Mouse (Mus musculus) liver, adult 2 months (tissue): ENCODE measurements at regions not wholly inside any gene's neighbourhood (a gene's known extent, or its start where the extent isn't known, plus 50 kb on each side); places are given as distances from the start of the nearest gene placed in this dataset.

Source experiments
- DNase-seq: peaks from one replicate; pipeline ENCODE4 v3.0.0-alpha.2; 2011; ENCODE audit warnings: low read depth, low spot score; ENCODE audit errors: extremely low read depth
- H3K27ac ChIP-seq: fragments of 200-500 bp; replicated peaks from 2 replicates; pipeline ENCODE4 v1.5.1; 2012; ENCODE audit warnings: low read depth, mild to moderate bottlenecking, control low read depth, inconsistent platforms, low read length; ENCODE audit not compliant: insufficient read depth
- H3K27me3 ChIP-seq: fragments of 200-500 bp; 2 replicates; pipeline ENCODE4 v1.6.1; 2012; ENCODE audit warnings: mild to moderate bottlenecking, moderate library complexity, low read length, inconsistent platforms; ENCODE audit not compliant: control insufficient read depth, insufficient read depth
- H3K36me3 ChIP-seq: fragments of 200-500 bp; 2 replicates; pipeline ENCODE4 v1.6.1; 2012; ENCODE audit warnings: low read length, inconsistent platforms; ENCODE audit not compliant: control insufficient read depth, insufficient read depth
- H3K4me1 ChIP-seq: fragments of 200-500 bp; 2 replicates; pipeline ENCODE4 v1.6.1; 2011; ENCODE audit warnings: low read length; ENCODE audit not compliant: control insufficient read depth, insufficient read depth
- H3K4me3 ChIP-seq: fragments of 200-500 bp; 2 replicates; pipeline ENCODE4 v1.5.1; 2011; ENCODE audit warnings: low read depth, mild to moderate bottlenecking, control low read depth, low read length, moderate library complexity; ENCODE audit not compliant: insufficient read depth
- H3K79me2 ChIP-seq: fragments of 200-500 bp; 2 replicates; pipeline ENCODE4 v1.6.1; 2012; ENCODE audit warnings: inconsistent platforms, mild to moderate bottlenecking, low read length, moderate library complexity; ENCODE audit not compliant: control insufficient read depth, insufficient read depth
- H3K9ac ChIP-seq: fragments of 200-500 bp; 2 replicates; pipeline ENCODE4 v1.6.1; 2012; ENCODE audit warnings: low read depth, mild to moderate bottlenecking, control low read depth, inconsistent platforms, low read length
- CTCF ChIP-seq: fragments of 200-500 bp; IDR thresholded peaks from 2 replicates; pipeline ENCODE4 v1.5.1; 2011; ENCODE audit warnings: low read depth, low read length, control low read depth
- POLR2A ChIP-seq: fragments of 200-500 bp; IDR thresholded peaks from 2 replicates; pipeline ENCODE4 v1.6.1; 2011; ENCODE audit warnings: low read length, control low read depth; ENCODE audit not compliant: insufficient read depth; ENCODE audit errors: extremely low read depth
- WGBS: fragments of 180-500 bp; shearing (Covaris S2); methylation state at CpG from one replicate; pipeline ENCODE4 v1.1.7; 2018; 5-methylcytosine and 5-hydroxymethylcytosine counted together

GRCm38 (mm10) chr10:98646311-98646999 is 267.8 kb upstream of the Atp2b1 start:
- TF ChIP-seq CTCF (no peak), POLR2A (no peak)
- H3K79me2 ChIP-seq = no peaks in the 10 kb centered on the region
- no peaks in the 10 kb centered on the region for H3K27me3 ChIP-seq
- no peak overlapping the region for H3K4me3 ChIP-seq
- WGBS = 87% methylated on average over 8 of the region's 8 CpGs
- H3K27ac ChIP-seq = no peak overlapping the region
- H3K36me3 ChIP-seq = no peaks in the 10 kb centered on the region
- H3K4me1 ChIP-seq = no peaks in the 10 kb centered on the region
- DNase-seq = no peak
- no peak overlapping the region for H3K9ac ChIP-seq

DNA sequence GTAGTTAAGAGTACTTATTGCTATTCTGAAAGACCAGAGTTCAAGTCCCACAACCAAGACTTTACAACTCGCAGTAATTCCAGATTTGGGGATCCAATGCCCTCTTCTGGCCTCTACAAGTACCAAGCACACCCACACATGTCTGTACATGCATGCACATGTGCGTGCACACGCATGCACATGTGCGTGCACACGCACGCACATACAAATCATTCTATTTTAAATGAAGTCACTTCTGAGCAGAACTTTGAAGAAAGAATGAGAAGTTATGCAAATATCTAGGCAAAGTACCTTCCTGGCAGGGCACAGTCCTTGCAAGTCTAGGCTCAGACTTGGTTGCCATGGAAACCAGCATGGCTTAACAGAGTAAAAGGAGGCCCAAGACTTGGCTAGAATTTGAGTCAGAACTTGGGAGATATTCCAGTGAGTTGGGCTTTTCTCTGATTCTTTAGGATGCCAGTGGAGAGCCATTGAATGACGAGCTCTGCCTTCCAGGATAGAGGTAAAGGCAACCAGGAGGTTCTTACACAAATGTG is 265.4 kb upstream of the Atp2b1 start:
- H3K36me3 ChIP-seq = no peaks in the 10 kb centered on the region
- H3K79me2 ChIP-seq = no peaks in the 10 kb centered on the region
- H3K4me1 ChIP-seq = no peaks in the 10 kb centered on the region
- TF ChIP-seq CTCF = no peak
- TF ChIP-seq POLR2A = no peak
- DNase-seq = no peak
- H3K27me3 ChIP-seq = no peaks in the 10 kb centered on the region
- no peak overlapping the region for H3K9ac ChIP-seq
- H3K4me3 ChIP-seq = no peak overlapping the region
- H3K27ac ChIP-seq = no peak overlapping the region
- 93% methylated on average over 7 of the region's 7 CpGs for WGBS

DNA sequence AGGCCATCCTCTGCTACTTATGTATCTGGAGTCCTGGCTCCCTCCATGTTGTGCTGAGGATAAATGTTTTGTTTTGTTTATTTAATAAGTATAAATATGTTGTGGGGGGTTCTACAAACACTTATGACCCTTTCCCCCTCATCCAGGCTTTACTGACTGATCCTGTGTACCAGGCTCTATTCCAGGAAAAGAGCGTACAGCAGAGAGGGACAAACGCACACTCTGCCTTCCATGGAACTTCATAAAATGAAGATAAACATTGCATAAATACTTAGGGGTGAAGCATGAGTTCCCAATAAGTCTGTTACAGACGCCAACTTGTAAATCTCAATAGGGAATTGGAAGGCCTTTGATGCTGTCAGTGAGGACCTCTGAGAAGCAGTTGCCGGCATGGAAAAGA is 263.7 kb upstream of the Atp2b1 start:
- Histone ChIP-seq H3K4me1 (no peaks in the 10 kb centered on the region), H3K79me2 (no peaks in the 10 kb centered on the region), H3K36me3 (no peaks in the 10 kb centered on the region), H3K9ac (no peak overlapping the region), H3K27me3 (no peaks in the 10 kb centered on the region), H3K4me3 (no peak overlapping the region), H3K27ac (no peak overlapping the region)
- WGBS = 84% methylated on average over 4 of the region's 4 CpGs
- no peak for DNase-seq
- TF ChIP-seq CTCF (no peak), POLR2A (no peak)

DNA sequence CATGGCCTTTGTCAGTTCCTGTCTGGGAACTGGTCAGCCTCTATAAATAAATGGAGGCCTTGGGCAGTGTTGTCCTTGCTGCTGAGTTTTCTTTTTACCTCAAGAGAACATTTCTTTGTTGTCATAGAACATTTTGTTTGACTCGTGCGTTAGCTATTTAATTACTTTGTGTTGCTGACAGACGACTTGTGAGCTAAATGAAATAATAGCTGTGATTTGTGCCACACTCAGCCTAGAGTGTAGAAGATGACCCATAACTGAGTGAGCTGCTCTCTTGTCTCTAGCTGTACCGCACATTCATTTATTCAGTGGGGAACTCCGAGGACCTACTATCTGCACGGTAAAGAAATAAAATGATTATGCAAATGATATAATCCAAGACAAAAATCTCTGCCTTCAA is 263.1 kb upstream of the Atp2b1 start:
- H3K36me3 ChIP-seq = no peaks in the 10 kb centered on the region
- 95% methylated on average over 6 of the region's 6 CpGs for WGBS
- H3K9ac ChIP-seq = no peak overlapping the region
- no peak overlapping the region for H3K4me3 ChIP-seq
- TF ChIP-seq POLR2A = no peak
- TF ChIP-seq CTCF = no peak
- H3K27ac ChIP-seq = no peak overlapping the region
- H3K79me2 ChIP-seq = no peaks in the 10 kb centered on the region
- no peaks in the 10 kb centered on the region for H3K4me1 ChIP-seq
- no peak for DNase-seq
- H3K27me3 ChIP-seq = no peaks in the 10 kb centered on the region

GRCm38 (mm10) chr10:98651599-98651998 is 262.6 kb upstream of the Atp2b1 start:
- Histone ChIP-seq H3K4me1 (no peaks in the 10 kb centered on the region), H3K79me2 (no peaks in the 10 kb centered on the region), H3K27ac (no peak overlapping the region), H3K9ac (no peak overlapping the region), H3K36me3 (no peaks in the 10 kb centered on the region), H3K4me3 (no peak overlapping the region), H3K27me3 (no peaks in the 10 kb centered on the region)
- DNase-seq = no peak
- 84% methylated on average over 5 of the region's 5 CpGs for WGBS
- TF ChIP-seq CTCF = no peak
- no peak for TF ChIP-seq POLR2A

DNA sequence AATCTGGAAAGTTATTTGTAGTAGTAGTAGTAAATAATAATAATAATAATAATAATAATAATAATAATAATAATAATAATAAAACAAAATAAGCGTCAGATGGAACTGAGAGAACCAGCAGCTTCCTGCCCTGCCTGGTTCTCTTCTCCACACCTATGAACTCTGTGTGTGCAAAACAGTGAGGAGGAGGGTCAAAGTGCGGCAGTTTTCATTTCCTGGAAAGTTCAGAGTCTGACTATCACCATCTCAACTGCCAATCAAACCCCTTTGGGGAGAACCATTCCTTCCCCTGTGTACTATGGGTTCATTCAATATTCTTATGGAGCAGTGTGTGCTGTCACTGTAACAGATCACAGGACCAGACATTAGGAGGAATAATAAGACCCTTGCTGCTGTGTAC is 262.1 kb upstream of the Atp2b1 start:
- no peak for TF ChIP-seq CTCF
- no peak for TF ChIP-seq POLR2A
- H3K4me3 ChIP-seq = no peak overlapping the region
- H3K27ac ChIP-seq = no peak overlapping the region
- WGBS = 62% methylated on average over 2 of the region's 2 CpGs
- no peaks in the 10 kb centered on the region for H3K79me2 ChIP-seq
- no peaks in the 10 kb centered on the region for H3K27me3 ChIP-seq
- no peak overlapping the region for H3K9ac ChIP-seq
- H3K36me3 ChIP-seq = no peaks in the 10 kb centered on the region
- DNase-seq = peak; percentile 9
- H3K4me1 ChIP-seq = no peaks in the 10 kb centered on the region
